Mouse (Mus musculus): ENCODE measurements around the gene Cdc27. TPM values are rescaled to one million over a fixed set of nuclear protein-coding genes. Genes with fewer than 3 reads are reported as not detected.
A peak's percentile ranks its signal among the peaks of the same experiment; 100 is the strongest.

Cdc27 gene
- polyA plus RNA-seq, 1 experiment from 2014 or later: 38.2 TPM

DNA sequence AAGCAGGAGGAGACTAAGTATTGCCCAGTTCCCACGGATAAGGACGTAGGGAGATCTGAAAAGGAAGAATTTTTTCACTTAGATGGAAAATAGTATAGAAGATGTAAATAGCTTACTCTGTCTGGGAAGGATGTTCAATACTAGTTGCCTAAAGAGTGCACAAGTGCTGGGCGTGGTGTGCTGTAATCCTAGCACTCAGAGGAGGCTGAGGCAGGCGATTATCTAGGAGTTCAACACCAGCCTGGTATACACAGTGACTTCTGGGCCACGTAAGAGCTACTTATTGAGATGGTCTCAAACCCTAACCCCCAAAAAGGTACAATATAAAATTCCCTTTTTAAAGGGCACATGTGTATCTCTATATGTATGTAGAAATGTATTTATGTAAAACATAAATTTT is 82.7 kb downstream of the Cdc27 start:
- no peak for ATAC-seq (replicated peaks; ENCODE audit: low FRiP score)
- peaks cover 16% of the 10 kb centered on the region for H3K4me1 ChIP-seq
- H3K27ac ChIP-seq: no peak overlapping the region
- 79% methylated on average over 5 of the region's 5 CpGs for WGBS
- no peak overlapping the region for H3K4me3 ChIP-seq (replicated peaks)
- H3K4me2 ChIP-seq: no peak overlapping the region
- H3K9me3 ChIP-seq (replicated peaks): no peaks in the 10 kb centered on the region
- 0 out of 2 replicates have a peak overlapping the region, but pooled peaks have one; percentile 5 for H3K9ac ChIP-seq
- peaks cover 26% of the 10 kb centered on the region for H3K36me3 ChIP-seq
- no peaks in the 10 kb centered on the region for H3K27me3 ChIP-seq

- Histone ChIP-seq H3K9ac (no peak overlapping the region), H3K9me3 (replicated peaks) (no peaks in the 10 kb centered on the region), H3K4me3 (replicated peaks) (no peak overlapping the region), H3K27ac (no peak overlapping the region), H3K27me3 (no peaks in the 10 kb centered on the region), H3K4me2 (no peak overlapping the region), H3K36me3 (peaks cover 50% of the 10 kb centered on the region), H3K4me1 (peaks cover 4% of the 10 kb centered on the region; the same call in 1 of the 2 replicates)
- no peak for ATAC-seq (replicated peaks; ENCODE audit: low FRiP score)
Measured at GRCm38 (mm10) chr11:104461551-104461950, 88.9 kb downstream of the Cdc27 start.

DNA sequence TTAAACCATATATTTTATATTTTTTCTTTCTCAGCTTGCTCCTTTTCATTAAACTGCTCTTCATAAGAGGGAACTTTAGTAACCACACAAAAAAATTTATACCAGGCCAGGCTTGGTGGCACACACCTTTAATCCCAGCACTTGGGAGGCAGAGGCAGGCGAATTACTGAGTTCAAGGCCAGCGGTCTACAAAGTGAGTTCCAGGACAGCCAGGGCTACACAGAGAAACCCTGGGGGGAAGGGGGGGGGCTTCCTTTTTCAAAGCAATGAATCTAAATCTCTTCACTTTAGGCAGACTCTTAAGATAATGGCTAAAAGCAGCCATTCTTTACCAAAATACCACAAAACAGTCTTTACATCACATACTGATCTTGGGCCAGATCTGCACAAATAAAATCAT is 90.7 kb downstream of the Cdc27 start:
- no peak overlapping the region for H3K4me3 ChIP-seq (replicated peaks)
- H3K9me3 ChIP-seq (replicated peaks): no peaks in the 10 kb centered on the region
- H3K27me3 ChIP-seq: no peaks in the 10 kb centered on the region
- H3K9ac ChIP-seq: no peak overlapping the region
- peaks cover 41% of the 10 kb centered on the region for H3K36me3 ChIP-seq
- H3K4me1 ChIP-seq: peaks cover 4% of the 10 kb centered on the region; the same call in 1 of the 2 replicates
- ATAC-seq (replicated peaks; ENCODE audit: low FRiP score): no peak
- no peak overlapping the region for H3K27ac ChIP-seq
- WGBS: 96% methylated on average over 2 of the region's 2 CpGs
- H3K4me2 ChIP-seq: no peak overlapping the region

DNA sequence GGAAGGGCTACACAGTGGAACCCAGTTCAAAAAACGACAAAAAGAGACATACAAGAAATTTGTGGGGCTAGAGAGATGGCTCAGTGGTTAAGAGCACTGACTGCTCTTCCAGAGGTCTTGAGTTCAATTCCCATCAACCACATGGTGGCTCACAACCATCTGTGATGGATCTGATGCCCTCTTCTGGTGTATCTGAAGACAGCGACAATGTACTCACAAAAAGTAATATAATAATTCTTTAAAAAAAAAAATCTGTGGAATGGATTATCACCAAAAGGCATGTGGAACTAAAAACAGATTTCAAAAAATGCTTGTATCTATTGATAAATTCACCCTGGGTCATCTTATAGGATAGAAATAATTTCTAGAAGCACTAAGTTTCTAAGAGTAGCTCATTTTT is 91.9 kb downstream of the Cdc27 start:
- Histone ChIP-seq H3K4me2 (no peak overlapping the region), H3K9ac (no peak overlapping the region), H3K4me1 (no peaks in the 10 kb centered on the region), H3K27ac (no peak overlapping the region), H3K27me3 (no peaks in the 10 kb centered on the region), H3K9me3 (replicated peaks) (no peaks in the 10 kb centered on the region), H3K36me3 (peaks cover 31% of the 10 kb centered on the region), H3K4me3 (replicated peaks) (no peak overlapping the region)
- WGBS: 85% methylated on average over 2 of the region's 2 CpGs
- ATAC-seq (replicated peaks; ENCODE audit: low FRiP score): no peak

Other genes with a start within 250 kb of the Cdc27 start
- 22.8 and 23.0 TPM in 2 replicates for gene Kansl1, start 81.8 kb downstream of the Cdc27 start, polyA plus RNA-seq (2015; fragmentation: Nextera tagmentation; extraction: Ambion mirVana)
- 16.9 and 29.9 TPM in 2 replicates for gene Myl4, start within 50 bp of the Cdc27 start, polyA plus RNA-seq (2015; fragmentation: Nextera tagmentation; extraction: Ambion mirVana)
- gene Itgb3, start 57.4 kb upstream of the Cdc27 start, polyA plus RNA-seq (2015; fragmentation: Nextera tagmentation; extraction: Ambion mirVana): 3.4 and 3.6 TPM in 2 replicates
- 0.17 and 0.30 TPM in 2 replicates for gene Gm11639, start 135.1 kb upstream of the Cdc27 start, polyA plus RNA-seq (2015; fragmentation: Nextera tagmentation; extraction: Ambion mirVana)